Mouse (Mus musculus) lung, postnatal 0 days (tissue): ENCODE measurements around the gene Mctp2.

Experiments used
- CTCF ChIP-seq: IDR thresholded peaks from 2 replicates; pipeline ENCODE4 v1.5.1; 2016; ENCODE audit warnings: antibody characterized with exemption, mild to moderate bottlenecking
- EP300 ChIP-seq: IDR thresholded peaks from 2 replicates; pipeline ENCODE4 v1.6.1; 2016; ENCODE audit warnings: antibody characterized with exemption, mild to moderate bottlenecking, control low read depth

DNA sequence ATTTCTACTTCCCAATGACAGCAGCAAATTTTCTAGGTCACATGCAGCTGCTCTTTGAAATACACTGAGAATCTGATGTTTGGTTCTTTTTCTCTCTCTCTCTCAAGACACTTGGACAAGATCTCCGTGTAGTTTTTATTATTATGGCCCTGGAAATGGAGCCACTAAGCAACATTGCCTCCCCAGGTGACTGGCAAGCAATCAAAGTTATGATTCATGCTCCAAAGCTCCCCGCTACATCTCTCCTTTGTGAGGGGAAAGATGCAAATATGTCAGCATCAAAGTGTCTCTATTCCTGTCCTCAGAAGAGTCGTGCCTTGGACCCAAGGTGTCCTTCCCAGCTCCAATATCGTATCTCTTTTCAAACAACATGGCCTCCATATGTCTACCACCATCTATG lies 14.5 kb upstream of the Mctp2 start:
- TF ChIP-seq CTCF (no peak), EP300 (no peak)
